Mouse (Mus musculus) erythroblast, embryonic 14.5 days (primary cell): ENCODE results near the gene Rpl10. TPM values are rescaled to one million over a fixed set of nuclear protein-coding genes. Genes with fewer than 3 reads are reported as not detected.
A peak's percentile ranks its signal among the peaks of the same experiment; 100 is the strongest.

Source experiments
- H3K27me3 ChIP-seq: 2 replicates; pipeline ENCODE4 v1.6.1; 2012; ENCODE audit warnings: inconsistent platforms; ENCODE audit not compliant: control insufficient read depth
- H3K36me3 ChIP-seq: 2 replicates; pipeline ENCODE4 v1.6.1; 2012; ENCODE audit warnings: mild to moderate bottlenecking, inconsistent platforms; ENCODE audit not compliant: control insufficient read depth
- H3K4me1 ChIP-seq: 2 replicates; pipeline ENCODE4 v1.6.1; 2012; ENCODE audit warnings: inconsistent platforms; ENCODE audit not compliant: control insufficient read depth
- H3K4me3 ChIP-seq: replicated peaks from 2 replicates; pipeline ENCODE3; 2012; ENCODE audit warnings: moderate library complexity, mild to moderate bottlenecking, inconsistent platforms
- H3K9me3 ChIP-seq: 2 replicates; pipeline ENCODE4 v1.6.1; 2012; ENCODE audit warnings: low read length, inconsistent platforms, mixed read lengths; ENCODE audit not compliant: control insufficient read depth
- GATA1 ChIP-seq: IDR thresholded peaks from 2 replicates; pipeline ENCODE4 v1.6.1; 2012; ENCODE audit warnings: low read length, inconsistent platforms, mixed read lengths
- TAL1 ChIP-seq: IDR thresholded peaks from 3 replicates; pipeline ENCODE4 v1.6.1; 2012; ENCODE audit warnings: low read length, inconsistent platforms, mixed read lengths
- polyA plus RNA-seq: library from polyadenylated mRNA; stranded (reverse); fragments of >175 nt; gene quantifications from 2 replicates; pipeline ENCODE4 v1.2.3, GENCODE M21; 2012

The Rpl10 gene
- polyA plus RNA-seq = 129 and 134 TPM in 2 replicates

DNA sequence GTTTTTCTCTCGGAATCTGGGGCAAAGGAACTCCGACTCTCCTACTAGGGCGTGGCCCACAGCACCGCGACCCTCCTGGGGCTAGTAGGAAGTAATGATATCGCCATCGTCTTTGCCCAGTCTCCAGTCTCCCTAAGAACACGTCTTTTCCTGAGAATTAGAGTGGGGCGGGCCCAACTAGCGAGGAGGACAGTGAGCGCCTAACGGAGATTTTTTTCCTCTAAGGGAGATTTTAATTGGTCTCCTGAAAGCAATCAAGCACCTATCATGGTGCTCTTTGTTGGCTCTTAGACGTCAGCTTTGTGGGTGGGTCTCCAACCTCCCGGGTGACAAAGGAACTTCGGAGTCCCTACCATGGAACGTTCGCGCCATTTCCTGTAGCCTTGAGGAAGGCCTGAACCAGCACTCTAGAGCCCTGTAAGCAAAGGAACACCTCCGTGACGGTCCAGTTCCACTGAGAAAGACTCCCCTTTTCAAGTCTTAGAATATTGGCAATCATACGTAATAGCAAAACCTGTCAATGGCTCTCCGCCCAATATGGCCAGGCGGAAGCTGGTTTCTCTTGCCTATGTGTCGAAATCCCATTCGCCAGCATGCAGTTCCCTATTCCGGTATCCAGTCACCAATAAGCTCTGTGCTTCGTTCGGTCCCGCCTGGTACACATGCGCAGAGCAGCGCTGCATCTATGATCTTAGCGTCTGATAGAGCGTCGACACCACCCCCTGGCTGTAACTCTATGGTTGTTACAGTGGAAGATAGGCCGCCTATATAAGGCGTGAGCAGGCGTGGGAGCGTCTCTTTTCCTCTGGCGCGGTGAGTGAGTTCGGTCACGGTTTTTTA is at the start of gene Rpl10:
Gene Rpl10 (plus strand): TSS at position 751 of the 840 bp plus-strand sequence.
- Histone ChIP-seq H3K4me3 (peak within 1 kb of the TSS; percentile 76), H3K27me3 (no peaks in the 10 kb centered on the region; the same call in 1 of the 2 replicates), H3K4me1 (peaks cover 36% of the 10 kb centered on the region), H3K9me3 (peaks cover 6% of the 10 kb centered on the region; the same call in 1 of the 2 replicates), H3K36me3 (peaks cover 34% of the 10 kb centered on the region)
- TF ChIP-seq TAL1 (no peak), GATA1 (peak; percentile 87)

- Histone ChIP-seq H3K9me3 (no peaks in the 10 kb centered on the region), H3K4me3 (no peak overlapping the region), H3K36me3 (peaks cover 10% of the 10 kb centered on the region), H3K4me1 (no peaks in the 10 kb centered on the region), H3K27me3 (no peaks in the 10 kb centered on the region)
- TF ChIP-seq TAL1 = no peak
- TF ChIP-seq GATA1 = no peak
Observed at GRCm38 (mm10) chrX:74230038-74230437, 40.6 kb upstream of the Rpl10 start.

DNA sequence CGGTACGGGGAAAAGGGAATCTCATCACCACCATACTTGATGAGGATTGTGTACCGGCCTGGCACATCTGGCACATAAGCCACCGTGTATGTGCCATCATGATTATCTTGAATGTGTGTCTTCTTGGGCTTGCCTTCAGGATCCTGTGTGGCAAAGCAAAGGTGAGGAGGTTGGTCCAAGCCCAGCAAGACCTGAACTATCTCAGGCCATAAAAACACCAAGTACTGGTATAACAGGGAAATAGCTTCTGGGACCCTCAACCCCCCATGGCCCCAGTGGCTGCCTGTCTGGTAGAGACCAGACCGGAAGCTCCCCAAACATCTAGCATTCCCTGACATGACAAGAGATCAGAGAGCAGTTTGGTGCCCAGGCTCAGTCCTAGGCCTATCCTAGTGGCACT is 37.4 kb upstream of the Rpl10 start:
- Histone ChIP-seq H3K4me3 (no peak overlapping the region), H3K36me3 (peaks cover 27% of the 10 kb centered on the region)

DNA sequence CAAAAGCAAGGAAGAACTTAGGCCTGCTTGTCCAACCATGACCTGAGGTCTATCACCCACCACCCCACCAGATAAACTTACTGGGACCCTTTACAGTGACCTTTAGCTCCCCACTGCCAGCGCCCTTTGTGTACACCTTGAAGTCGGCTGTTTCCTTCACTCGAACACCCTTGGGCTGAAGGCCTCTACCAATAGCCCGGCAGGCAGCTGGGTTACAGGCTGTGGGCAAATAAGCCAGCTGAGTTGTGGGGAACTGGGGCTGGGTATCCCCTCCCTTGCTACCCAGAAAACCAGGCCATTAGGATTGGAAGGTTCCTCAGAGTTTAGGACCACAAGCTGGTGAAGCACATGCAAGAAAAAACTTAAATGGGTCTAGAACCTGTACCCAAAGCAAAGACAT is 30.3 kb upstream of the Rpl10 start:
- TF ChIP-seq GATA1 (no peak), TAL1 (no peak)
- no peak overlapping the region for H3K4me3 ChIP-seq
- H3K9me3 ChIP-seq = no peaks in the 10 kb centered on the region
- peaks cover 28% of the 10 kb centered on the region for H3K36me3 ChIP-seq
- peaks cover 22% of the 10 kb centered on the region for H3K4me1 ChIP-seq
- H3K27me3 ChIP-seq = no peaks in the 10 kb centered on the region

More for the DNA sequence above, 37.4 kb upstream of the Rpl10 start:
- Histone ChIP-seq H3K4me1 (no peaks in the 10 kb centered on the region), H3K27me3 (no peaks in the 10 kb centered on the region), H3K9me3 (no peaks in the 10 kb centered on the region)
- TF ChIP-seq TAL1 (no peak), GATA1 (no peak)

DNA sequence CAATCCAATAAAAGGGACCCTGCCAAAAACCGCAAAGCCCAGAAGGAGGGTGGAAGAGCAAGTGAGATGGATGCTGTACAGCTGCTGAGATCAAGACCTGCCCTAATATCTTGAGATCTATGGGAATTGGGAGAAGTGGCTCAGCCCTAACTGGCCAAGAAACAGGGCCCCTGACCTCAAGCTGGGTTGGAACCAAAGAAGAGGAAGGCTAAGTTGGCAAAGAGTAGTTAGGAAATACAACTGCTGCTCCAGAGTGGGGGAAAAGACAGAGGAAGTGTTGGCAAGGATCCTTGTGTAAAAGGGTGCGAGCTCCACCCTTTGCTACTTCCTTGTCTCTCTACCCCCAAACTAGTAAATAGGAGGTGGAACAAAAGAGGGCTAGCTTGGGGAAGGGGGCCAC is 27.2 kb upstream of the Rpl10 start:
- Histone ChIP-seq H3K9me3 (peaks cover 5% of the 10 kb centered on the region), H3K36me3 (peaks cover 13% of the 10 kb centered on the region), H3K27me3 (peaks cover 5% of the 10 kb centered on the region; the same call in 1 of the 2 replicates), H3K4me3 (no peak overlapping the region), H3K4me1 (peaks cover 40% of the 10 kb centered on the region)
- no peak for TF ChIP-seq GATA1
- TF ChIP-seq TAL1 = no peak

DNA sequence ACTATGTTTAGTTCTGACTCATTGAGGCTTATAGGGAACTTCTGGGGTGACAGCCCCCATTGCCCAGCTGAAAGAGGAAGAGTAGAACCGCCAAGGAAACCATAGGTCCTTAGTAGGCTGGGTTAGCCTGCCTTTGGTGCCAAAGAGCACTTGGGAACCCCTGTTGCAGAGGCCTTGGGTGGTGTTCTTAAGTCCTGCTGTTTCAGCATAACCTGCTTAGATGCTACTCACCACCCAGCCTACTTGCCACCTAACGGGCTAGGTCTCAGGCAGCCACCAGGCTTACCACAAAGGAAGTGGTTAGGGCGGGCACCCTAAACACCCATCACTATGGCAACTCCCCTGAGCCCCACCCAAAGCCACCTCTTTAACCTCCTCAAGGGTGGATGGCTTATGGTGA is 26.8 kb upstream of the Rpl10 start:
- Histone ChIP-seq H3K27me3 (peaks cover 5% of the 10 kb centered on the region; the same call in 1 of the 2 replicates), H3K4me1 (peaks cover 41% of the 10 kb centered on the region), H3K9me3 (peaks cover 5% of the 10 kb centered on the region), H3K4me3 (peak overlapping the region; percentile 7), H3K36me3 (peaks cover 13% of the 10 kb centered on the region)
- TF ChIP-seq GATA1 (no peak), TAL1 (no peak)

DNA sequence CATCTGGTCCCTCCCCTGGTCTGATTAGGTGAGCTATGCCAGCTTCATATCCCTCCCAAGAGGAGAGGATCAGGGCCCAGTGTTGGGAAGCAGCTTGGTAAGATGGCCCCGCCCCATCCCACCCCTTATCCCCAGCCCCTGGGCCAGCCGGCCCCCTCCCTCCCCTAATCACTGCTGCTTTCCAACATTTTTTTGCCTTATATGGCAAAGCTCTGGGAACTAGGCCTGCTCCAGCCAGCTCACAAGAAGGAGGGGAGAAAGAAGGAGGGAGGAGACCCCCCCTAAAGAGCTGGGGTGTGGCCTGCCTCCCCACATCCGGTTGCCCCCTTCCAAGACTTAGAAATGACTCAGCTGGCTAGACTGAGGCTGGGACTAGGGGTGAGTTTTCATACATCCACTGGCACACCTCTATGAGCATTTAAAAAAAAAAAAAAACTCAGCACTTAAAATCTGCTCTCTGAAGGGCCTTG is 26.0 kb upstream of the Rpl10 start:
- Histone ChIP-seq H3K27me3 (peaks cover 10% of the 10 kb centered on the region), H3K4me3 (no peak overlapping the region), H3K4me1 (peaks cover 49% of the 10 kb centered on the region), H3K36me3 (peaks cover 10% of the 10 kb centered on the region), H3K9me3 (peaks cover 5% of the 10 kb centered on the region)
- no peak for TF ChIP-seq GATA1
- no peak for TF ChIP-seq TAL1

DNA sequence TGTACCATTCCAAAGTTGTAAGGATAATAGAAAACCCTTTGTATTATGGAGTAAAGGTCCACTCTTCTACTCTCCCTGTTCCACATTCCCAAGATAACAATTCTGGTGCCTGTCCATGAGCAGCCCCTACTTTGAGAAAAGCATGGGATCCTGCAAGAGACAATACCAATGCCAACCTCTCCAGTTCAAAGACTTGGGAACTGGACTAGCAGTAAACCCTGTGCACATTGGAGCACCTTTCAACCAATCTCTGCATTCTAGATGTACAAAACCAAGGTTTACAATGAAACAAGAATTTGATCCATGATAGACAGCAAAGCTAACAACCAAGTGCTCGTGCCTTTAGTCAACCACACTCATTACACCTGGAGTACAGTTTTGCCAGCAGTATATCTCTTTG is 25.5 kb upstream of the Rpl10 start:
- H3K36me3 ChIP-seq = peaks cover 7% of the 10 kb centered on the region
- H3K4me3 ChIP-seq = peak overlapping the region; percentile 10
- no peak for TF ChIP-seq GATA1
- TF ChIP-seq TAL1 = no peak
- peaks cover 5% of the 10 kb centered on the region for H3K9me3 ChIP-seq
- H3K27me3 ChIP-seq = peaks cover 14% of the 10 kb centered on the region
- H3K4me1 ChIP-seq = peaks cover 52% of the 10 kb centered on the region

DNA sequence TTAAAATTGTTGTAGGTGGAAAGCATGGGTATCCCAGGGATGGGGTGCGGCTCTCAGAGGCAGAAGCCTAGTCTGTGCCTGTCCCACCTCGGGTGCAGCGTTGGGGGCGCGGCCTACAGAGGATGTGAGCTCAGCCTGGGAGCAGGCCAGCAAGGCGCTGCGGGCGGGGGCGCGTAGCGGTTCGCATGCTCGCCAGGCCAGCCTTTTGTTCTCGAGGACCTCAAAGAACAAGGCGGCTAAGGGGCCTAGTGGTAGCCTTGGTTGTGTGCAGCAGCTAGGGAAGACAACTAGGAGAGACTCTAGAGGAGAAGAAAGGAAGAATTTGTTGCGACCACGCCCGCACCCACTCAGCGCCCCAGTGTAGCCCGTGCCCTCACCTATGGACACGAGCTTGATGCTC is 24.9 kb upstream of the Rpl10 start:
- Histone ChIP-seq H3K4me1 (peaks cover 52% of the 10 kb centered on the region), H3K4me3 (peak overlapping the region; percentile 68), H3K27me3 (peaks cover 17% of the 10 kb centered on the region), H3K36me3 (peaks cover 7% of the 10 kb centered on the region), H3K9me3 (peaks cover 5% of the 10 kb centered on the region)
- TF ChIP-seq TAL1 (no peak), GATA1 (no peak)
